8 mouse cellular contexts compared by ENCODE assay signal in genomic region chr10:37138311-37138731, GRCm38 (mm10). TPM values are rescaled to one million over a fixed set of nuclear protein-coding genes. Genes with fewer than 3 reads are reported as not detected.
DNase-seq lines count a peak whose midpoint lies in the region; ATAC-seq and TF ChIP-seq lines count a peak whose summit lies in the region.

No protein-coding gene starts in this region.

- no peak for TF ChIP-seq POLR2A in lung, adult 2 months (IDR thresholded peaks at IDR 0.05; ENCODE audit: borderline replicate concordance, extremely low read depth, low read depth, low read length)

- ATAC-seq in embryonic facial prominence, embryonic 12.5 days (ENCODE audit: insufficient number of reproducible peaks, insufficient read depth, low FRiP score, low TSS enrichment), result no peak
- no peak for ATAC-seq in heart, embryonic 16.5 days (replicated peaks; ENCODE audit: extremely low read depth, insufficient read depth, low FRiP score)
- no peak for ATAC-seq in activated CD4-positive, CD25-positive, alpha-beta regulatory T cell, adult 4 months

- peaks cover 25% of the 10 kb centered on the region for H3K36me3 ChIP-seq in embryonic facial prominence, embryonic 12.5 days
- H3K36me3 ChIP-seq in heart, embryonic 16.5 days (ENCODE audit: control insufficient read depth, insufficient read depth), result peaks cover 8% of the 10 kb centered on the region

- peak; percentile 59 for DNase-seq in 3134 (ENCODE audit: extremely low read depth, insufficient read length, low spot score)
- DNase-seq in adipocyte (ENCODE audit: low spot score), result peak; percentile 65
- DNase-seq in layer of hippocampus, adult 2 months (ENCODE audit: low spot score in 2 of 2), result peak; percentile 2 to 37
- peak; percentile 50 for DNase-seq in lung, adult 2 months
- peak; percentile 33 for DNase-seq in right cerebral cortex, postnatal 14 days

- H3K9ac ChIP-seq in embryonic facial prominence, embryonic 12.5 days, result peak overlapping the region; percentile 97
- peak overlapping the region; percentile 99 for H3K9ac ChIP-seq in heart, embryonic 16.5 days (ENCODE audit: low read length)

- no peaks in the 10 kb centered on the region for H3K27me3 ChIP-seq in embryonic facial prominence, embryonic 12.5 days
- H3K27me3 ChIP-seq in heart, embryonic 16.5 days (ENCODE audit: control insufficient read depth, insufficient read depth, low read length), result no peaks in the 10 kb centered on the region

- no peak for TF ChIP-seq CTCF in layer of hippocampus, adult 2 months (conservative IDR thresholded peaks at IDR 0.05)
- TF ChIP-seq CTCF in lung, adult 2 months (IDR thresholded peaks at IDR 0.05; ENCODE audit: insufficient read depth, low read length), result no peak

- H3K27ac ChIP-seq in embryonic facial prominence, embryonic 12.5 days, result peak overlapping the region; percentile 99
- peak overlapping the region; percentile 98 for H3K27ac ChIP-seq in heart, embryonic 16.5 days (ENCODE audit: low read length)
- peak overlapping the region; percentile 98 for H3K27ac ChIP-seq in layer of hippocampus, adult 2 months

- H3K4me1 ChIP-seq in embryonic facial prominence, embryonic 12.5 days, result 0 out of 2 replicates have a peak, but pooled peaks cover 2% of the 10 kb centered on the region
- peaks cover 6% of the 10 kb centered on the region for H3K4me1 ChIP-seq in heart, embryonic 16.5 days (ENCODE audit: control insufficient read depth, insufficient read depth, low read length)
- no peaks in the 10 kb centered on the region; the same call in 1 of the 2 replicates for H3K4me1 ChIP-seq in lung, adult 2 months (ENCODE audit: control insufficient read depth, insufficient read depth, low read length)

- H3K4me2 ChIP-seq in embryonic facial prominence, embryonic 12.5 days (replicated peaks), result no peak overlapping the region; the same call in 1 of the 2 replicates
- peak overlapping the region; percentile 97 for H3K4me2 ChIP-seq in heart, embryonic 16.5 days (ENCODE audit: low read depth, low read length)

- WGBS in embryonic facial prominence, embryonic 12.5 days, result under 1% methylated on average over 26 of the region's 26 CpGs
- under 1% methylated on average over 26 of the region's 26 CpGs for WGBS in heart, embryonic 16.5 days
- under 1% methylated on average over 26 of the region's 26 CpGs for WGBS in lung, adult 2 months

- peak overlapping the region; percentile 83 for H3K4me3 ChIP-seq in embryonic facial prominence, embryonic 12.5 days
- H3K4me3 ChIP-seq in heart, embryonic 16.5 days (ENCODE audit: low read length), result peak overlapping the region; percentile 99
- H3K4me3 ChIP-seq in layer of hippocampus, adult 2 months, result peak overlapping the region; percentile 81
- peak overlapping the region; percentile 92 for H3K4me3 ChIP-seq in lung, adult 2 months (replicated peaks; ENCODE audit: extremely low read depth, low read depth, low read length)

- no peaks in the 10 kb centered on the region for H3K9me3 ChIP-seq in embryonic facial prominence, embryonic 12.5 days
- no peaks in the 10 kb centered on the region for H3K9me3 ChIP-seq in heart, embryonic 16.5 days (replicated peaks; ENCODE audit: control insufficient read depth, low read length)

RNA-seq across cellular contexts. Expression of gene Marcks, which starts 0.4 kb away (rescaled TPM):
- polyA plus RNA-seq in embryonic facial prominence, embryonic 12.5 days (2016; fragmentation: Nextera tagmentation; extraction: Ambion mirVana), result 249 and 271 TPM in 2 replicates
- polyA plus RNA-seq in heart, embryonic 16.5 days (2015; fragmentation: Nextera tagmentation; extraction: Ambion mirVana), result 37.6 and 42.2 TPM in 2 replicates
- 10 to 100 TPM; 92.0 to 98.1 TPM for total RNA-seq in layer of hippocampus, adult 2 months (2021)
- 35.6 and 39.0 TPM in 2 replicates for polyA plus RNA-seq in lung, adult 2 months (2012; rRNA removed)
- polyA plus RNA-seq in activated CD4-positive, CD25-positive, alpha-beta regulatory T cell, adult 4 months (2017; shearing (Covaris generic)), result 1 to 10 TPM in 1 of 2 experiments, under 1 TPM in 1; 0.69 to 1.1 TPM

Comparison
In these comparisons a context has a peak if more than half of its experiments do, and no peak if none do; other contexts are left out.
1. RNA of gene Marcks, which starts 0.4 kb away (polyA plus RNA-seq): 249 to 271 TPM in embryonic facial prominence, embryonic 12.5 days, 35.6 to 39.0 TPM in lung, adult 2 months and 37.6 to 42.2 TPM in heart, embryonic 16.5 days; 0.69 to 1.1 TPM in activated CD4-positive, CD25-positive, alpha-beta regulatory T cell, adult 4 months; every median in the first group is over 10 times any median in the second.
2. Peak in every context shown above with its lines, with median percentiles within 50 percentile points of each other: DNase-seq, H3K27ac ChIP-seq and H3K4me3 ChIP-seq.